Mouse (Mus musculus) erythroblast, embryonic 14.5 days (primary cell): ENCODE results near the gene Fbxo42. TPM values are rescaled to one million over a fixed set of nuclear protein-coding genes. Genes with fewer than 3 reads are reported as not detected.
A peak's percentile ranks its signal among the peaks of the same experiment; 100 is the strongest.

Experiments used
- H3K27me3 ChIP-seq: 2 replicates; pipeline ENCODE4 v1.6.1; 2012; ENCODE audit warnings: inconsistent platforms; ENCODE audit not compliant: control insufficient read depth
- H3K36me3 ChIP-seq: 2 replicates; pipeline ENCODE4 v1.6.1; 2012; ENCODE audit warnings: mild to moderate bottlenecking, inconsistent platforms; ENCODE audit not compliant: control insufficient read depth
- H3K4me1 ChIP-seq: 2 replicates; pipeline ENCODE4 v1.6.1; 2012; ENCODE audit warnings: inconsistent platforms; ENCODE audit not compliant: control insufficient read depth
- H3K4me3 ChIP-seq: replicated peaks from 2 replicates; pipeline ENCODE3; 2012; ENCODE audit warnings: moderate library complexity, mild to moderate bottlenecking, inconsistent platforms
- H3K9me3 ChIP-seq: 2 replicates; pipeline ENCODE4 v1.6.1; 2012; ENCODE audit warnings: low read length, inconsistent platforms, mixed read lengths; ENCODE audit not compliant: control insufficient read depth
- GATA1 ChIP-seq: IDR thresholded peaks from 2 replicates; pipeline ENCODE4 v1.6.1; 2012; ENCODE audit warnings: low read length, inconsistent platforms, mixed read lengths
- TAL1 ChIP-seq: IDR thresholded peaks from 3 replicates; pipeline ENCODE4 v1.6.1; 2012; ENCODE audit warnings: low read length, inconsistent platforms, mixed read lengths
- polyA plus RNA-seq: library from polyadenylated mRNA; stranded (reverse); fragments of >175 nt; gene quantifications from 2 replicates; pipeline ENCODE4 v1.2.3, GENCODE M21; 2012

The Fbxo42 gene
- polyA plus RNA-seq, 1 experiment: 6.2 TPM

DNA sequence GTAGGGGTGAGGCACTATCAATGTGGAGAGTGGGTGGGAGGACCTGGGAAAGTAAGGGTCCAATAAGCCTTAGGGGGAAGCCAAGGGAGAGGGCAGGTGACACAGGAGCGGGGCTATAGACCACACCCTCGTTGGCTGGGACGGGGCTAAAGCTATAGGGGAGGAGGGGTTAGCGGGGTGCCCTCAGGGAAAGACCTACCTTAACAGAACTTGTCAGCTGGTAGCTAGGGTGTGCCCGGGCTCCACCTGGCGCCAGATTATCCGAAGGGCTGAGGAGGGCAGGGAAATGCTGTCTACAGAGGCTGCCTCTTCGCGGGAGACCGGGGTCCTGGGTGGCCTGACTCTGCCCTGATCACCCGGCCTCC is 100.9 kb downstream of the Fbxo42 start:
- Histone ChIP-seq H3K9me3 (peaks cover 2% of the 10 kb centered on the region; the same call in 1 of the 2 replicates), H3K4me1 (peaks cover 26% of the 10 kb centered on the region), H3K27me3 (peaks cover 68% of the 10 kb centered on the region), H3K36me3 (no peaks in the 10 kb centered on the region), H3K4me3 (peak overlapping the region; percentile 52)
- TF ChIP-seq TAL1 (no peak), GATA1 (no peak)

DNA sequence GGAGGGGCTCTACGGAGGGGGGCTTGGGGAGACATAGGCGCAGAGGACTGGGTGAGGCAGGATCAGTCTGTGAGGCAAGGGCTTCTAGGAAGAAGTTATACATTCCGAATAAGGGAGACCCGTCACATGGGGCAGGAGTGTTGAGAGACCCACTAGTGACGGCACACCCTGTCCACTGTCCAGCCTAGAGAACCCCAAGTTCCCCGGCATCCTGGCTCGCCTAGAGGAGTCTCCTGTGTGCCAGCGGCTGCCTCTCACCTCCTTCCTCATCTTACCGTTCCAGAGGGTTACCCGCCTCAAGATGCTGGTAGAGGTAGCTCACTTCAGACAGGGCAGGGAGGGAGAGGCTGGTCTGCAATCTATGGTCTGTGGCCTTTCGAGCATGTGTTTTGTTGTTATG is 101.7 kb downstream of the Fbxo42 start:
- H3K27me3 ChIP-seq: peaks cover 60% of the 10 kb centered on the region
- no peaks in the 10 kb centered on the region for H3K36me3 ChIP-seq
- no peak overlapping the region for H3K4me3 ChIP-seq
- no peak for TF ChIP-seq GATA1
- no peak for TF ChIP-seq TAL1
- peaks cover 2% of the 10 kb centered on the region; the same call in 1 of the 2 replicates for H3K9me3 ChIP-seq
- H3K4me1 ChIP-seq: peaks cover 26% of the 10 kb centered on the region

DNA sequence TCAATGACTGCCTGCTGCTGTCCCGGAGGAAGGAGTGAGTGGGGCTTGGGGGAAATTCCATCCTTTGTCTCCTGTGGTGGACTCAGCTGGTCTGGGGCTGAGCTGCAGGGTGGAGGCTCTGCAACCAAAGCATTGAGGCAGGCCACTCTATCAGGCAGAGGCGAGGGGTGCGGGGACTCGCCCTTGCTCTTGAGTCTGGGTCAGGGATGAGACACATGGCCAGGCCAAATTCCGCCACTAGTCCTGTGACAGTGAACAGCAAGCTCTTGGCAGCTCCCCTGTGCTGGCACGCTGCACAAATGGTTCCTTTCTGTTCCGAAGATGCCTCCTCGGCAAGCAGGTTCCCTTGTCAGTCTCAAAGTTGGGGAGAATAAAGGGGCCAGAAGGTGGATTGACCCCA is 103.4 kb downstream of the Fbxo42 start:
- Histone ChIP-seq H3K4me1 (peaks cover 26% of the 10 kb centered on the region), H3K36me3 (no peaks in the 10 kb centered on the region), H3K27me3 (peaks cover 43% of the 10 kb centered on the region), H3K9me3 (peaks cover 2% of the 10 kb centered on the region; the same call in 1 of the 2 replicates), H3K4me3 (no peak overlapping the region)
- TF ChIP-seq TAL1: no peak
- no peak for TF ChIP-seq GATA1

DNA sequence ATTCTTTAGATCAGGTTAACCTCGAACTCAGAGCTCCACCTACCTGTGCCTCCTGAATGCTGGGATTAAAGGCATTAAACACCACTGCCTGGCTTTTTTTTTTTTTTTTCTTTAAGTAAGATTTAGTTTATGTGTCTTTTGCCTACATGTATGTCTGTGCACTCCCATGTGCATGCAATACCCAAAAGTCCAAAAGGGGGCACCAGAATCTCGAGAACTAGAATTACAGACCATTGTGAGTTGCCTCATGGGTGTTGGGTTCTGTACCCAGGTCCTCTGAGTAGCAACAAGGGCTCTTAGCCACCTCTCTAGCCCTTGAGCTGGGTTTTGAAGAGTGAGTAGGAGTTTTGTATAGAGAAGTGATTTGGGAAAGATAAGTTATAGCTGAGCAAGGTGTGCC is 104.9 kb downstream of the Fbxo42 start:
- Histone ChIP-seq H3K4me3 (no peak overlapping the region), H3K36me3 (no peaks in the 10 kb centered on the region), H3K9me3 (peaks cover 2% of the 10 kb centered on the region; the same call in 1 of the 2 replicates), H3K4me1 (peaks cover 18% of the 10 kb centered on the region), H3K27me3 (peaks cover 27% of the 10 kb centered on the region)
- no peak for TF ChIP-seq GATA1
- no peak for TF ChIP-seq TAL1

Other genes starting within 250 kb of the Fbxo42 start
- gene Padi2, start 241.6 kb upstream of the Fbxo42 start, polyA plus RNA-seq: 2.4 and 2.6 TPM in 2 replicates
- gene Sdhb, start 186.7 kb upstream of the Fbxo42 start, polyA plus RNA-seq: 9.3 and 10.1 TPM in 2 replicates
- gene Atp13a2, start 161.0 kb upstream of the Fbxo42 start, polyA plus RNA-seq: 1.1 and 1.5 TPM in 2 replicates
- 0.08 and 0.12 TPM in 2 replicates for gene Mfap2, start 137.5 kb upstream of the Fbxo42 start, polyA plus RNA-seq
- gene Crocc, start 87.4 kb upstream of the Fbxo42 start, polyA plus RNA-seq: 0.49 and 0.50 TPM in 2 replicates
- gene Necap2, start 69.6 kb upstream of the Fbxo42 start, polyA plus RNA-seq: 22.6 and 25.4 TPM in 2 replicates
- not detected in 2 replicates for gene Spata21, start 59.6 kb upstream of the Fbxo42 start, polyA plus RNA-seq
- 10.7 and 11.2 TPM in 2 replicates for gene Szrd1, start 8.1 kb upstream of the Fbxo42 start, polyA plus RNA-seq
- not detected in 2 replicates for gene Rsg1, start 66.0 kb downstream of the Fbxo42 start, polyA plus RNA-seq
- gene Arhgef19, start 91.6 kb downstream of the Fbxo42 start, polyA plus RNA-seq: 0.08 and 0.12 TPM in 2 replicates
- gene Epha2, start 153.3 kb downstream of the Fbxo42 start, polyA plus RNA-seq: not detected in 2 replicates
- not detected in 2 replicates for gene Fam131c, start 220.3 kb downstream of the Fbxo42 start, polyA plus RNA-seq